Mouse (Mus musculus) small intestine, adult 2 months (tissue): ENCODE data around the gene 6430571L13Rik.
A peak's percentile ranks its signal among the peaks of the same experiment; 100 is the strongest.

ENCODE experiments used
- CTCF ChIP-seq: fragments of 200-500 bp; IDR thresholded peaks from 2 replicates; pipeline ENCODE4 v1.5.1; 2012; ENCODE audit warnings: low read depth, mild to moderate bottlenecking, control low read depth, inconsistent platforms, low read length, moderate library complexity, mixed read lengths; ENCODE audit not compliant: insufficient replicate concordance, insufficient read length; ENCODE audit errors: extremely low read depth
- POLR2A ChIP-seq: fragments of 200-500 bp; IDR thresholded peaks from 2 replicates; pipeline ENCODE4 v1.6.1; 2012; ENCODE audit warnings: low read depth, mild to moderate bottlenecking, control low read depth, inconsistent platforms, low read length, moderate library complexity

GRCm38 (mm10) chr9:107357651-107358050 is 17.2 kb downstream of the 6430571L13Rik start:
- TF ChIP-seq CTCF (peak; percentile 96; the same call in 1 of the 2 replicates), POLR2A (no peak)
